Mouse (Mus musculus) midbrain, postnatal 0 days (tissue): ENCODE measurements around the gene Apom. TPM values are rescaled to one million over a fixed set of nuclear protein-coding genes. Genes with fewer than 3 reads are reported as not detected.

ENCODE experiments used
- ATAC-seq: fragments of 200-750 bp; cut with Nextera tagmentation; 2 replicates; pipeline ENCODE4 v1.8.0; 2017; ENCODE audit warnings: moderate number of reproducible peaks, mild to moderate bottlenecking, moderate TSS enrichment, moderate library complexity; ENCODE audit not compliant: low FRiP score
- DNase-seq: peaks from one replicate; pipeline ENCODE4 v3.0.0-alpha.2; 2015; ENCODE audit warnings: low spot score
- H3K27ac ChIP-seq: fragments of 300-500 bp; sonication (generic); 2 replicates; pipeline ENCODE4 v1.5.1; 2014; ENCODE audit warnings: low read depth, mild to moderate bottlenecking, low read length, mixed read lengths
- H3K27me3 ChIP-seq: fragments of 300-500 bp; sonication (generic); 2 replicates; pipeline ENCODE4 v1.6.1; 2014; ENCODE audit warnings: low read length, control low read depth, mixed read lengths; ENCODE audit not compliant: insufficient read depth
- H3K36me3 ChIP-seq: fragments of 300-500 bp; sonication (generic); 2 replicates; pipeline ENCODE4 v1.6.1; 2014; ENCODE audit warnings: low read length, control low read depth, mixed read lengths; ENCODE audit not compliant: insufficient read depth
- H3K4me1 ChIP-seq: fragments of 300-500 bp; sonication (generic); 2 replicates; pipeline ENCODE4 v1.6.1; 2014; ENCODE audit warnings: mild to moderate bottlenecking, control low read depth, antibody characterized with exemption, low read length, mixed read lengths; ENCODE audit not compliant: insufficient read depth
- H3K4me2 ChIP-seq: fragments of 300-500 bp; sonication (generic); 2 replicates; pipeline ENCODE4 v1.6.1; 2014; ENCODE audit warnings: low read depth, mild to moderate bottlenecking, low read length, mixed read lengths; ENCODE audit not compliant: poor library complexity, severe bottlenecking
- H3K4me3 ChIP-seq: fragments of 300-500 bp; sonication (generic); 2 replicates; pipeline ENCODE4 v1.5.1; 2014; ENCODE audit warnings: low read depth, mild to moderate bottlenecking, low read length, moderate library complexity
- H3K9ac ChIP-seq: fragments of 300-500 bp; sonication (generic); replicated peaks from 2 replicates; pipeline ENCODE4 v1.6.1; 2014; ENCODE audit warnings: mild to moderate bottlenecking, low read length, moderate library complexity, mixed read lengths; ENCODE audit not compliant: poor library complexity, severe bottlenecking
- H3K9me3 ChIP-seq: fragments of 300-500 bp; sonication (generic); 2 replicates; pipeline ENCODE4 v1.6.1; 2016; ENCODE audit warnings: low read length, control low read depth
- CTCF ChIP-seq: IDR thresholded peaks from 2 replicates; pipeline ENCODE4 v1.5.1; 2016; ENCODE audit warnings: antibody characterized with exemption, mild to moderate bottlenecking
- WGBS: fragments of 180-500 bp; shearing (Covaris S2); extraction: QIAGEN DNeasy Blood & Tissue Kit; methylation state at CpG from one replicate; pipeline ENCODE4 v1.1.7; 2014; 5-methylcytosine and 5-hydroxymethylcytosine counted together
- polyA plus RNA-seq: library from polyadenylated mRNA; unstranded; fragments of >200 nt; fragmentation: Nextera tagmentation; extraction: Ambion mirVana; gene quantifications from 2 replicates; pipeline ENCODE4 v1.2.1, GENCODE M21; 2015
- total RNA-seq: library from RNA; depleted of rRNA; stranded (reverse); fragments of >200 nt; gene quantifications from 2 replicates; pipeline ENCODE4 v1.2.3, GENCODE M21; 2014

Gene Apom
- total and polyA plus RNA-seq, 2 experiments from 2014 or later, result 0.44 TPM; not detected in 1

DNA sequence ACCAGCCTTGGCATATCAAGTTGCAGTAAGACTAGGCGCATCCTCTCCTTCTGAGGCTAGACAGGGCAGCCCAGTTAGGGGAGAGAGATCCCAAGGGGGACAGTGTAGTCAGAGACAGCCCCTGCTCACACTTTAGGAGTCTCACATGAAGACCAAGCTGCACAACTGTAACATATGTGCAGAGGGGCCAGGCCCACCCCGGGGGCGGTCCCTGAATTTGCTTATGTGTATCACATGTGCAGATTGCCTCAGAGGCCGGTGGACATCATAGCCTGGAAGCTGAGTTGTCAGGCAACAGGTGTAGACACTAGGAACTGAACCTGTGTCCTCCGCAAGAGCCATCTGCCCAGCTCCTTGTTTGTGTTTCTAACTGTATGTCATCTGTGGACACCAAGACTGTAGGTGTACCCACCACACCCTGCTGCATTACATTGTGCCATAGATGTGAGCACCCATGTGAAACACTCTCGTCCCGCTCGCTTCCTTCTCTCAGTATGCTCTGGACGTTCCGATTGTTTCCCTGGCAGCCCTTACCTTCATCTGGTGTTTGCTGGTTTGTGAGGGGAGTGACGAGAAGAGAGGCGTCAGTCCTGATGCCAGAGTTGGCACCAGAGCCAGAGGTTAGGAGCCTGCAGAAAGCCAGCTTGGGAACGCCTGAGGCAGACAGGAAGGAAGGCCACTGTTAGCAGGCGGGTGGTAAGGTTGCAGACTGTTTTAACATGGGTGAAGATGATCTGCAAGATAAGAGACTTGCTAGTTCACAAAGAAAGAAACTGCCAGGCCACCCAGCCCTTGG lies 39.2 kb downstream of the Apom start:
- Histone ChIP-seq H3K4me2 (no peak overlapping the region), H3K4me3 (no peak overlapping the region), H3K4me1 (0 out of 2 replicates have a peak, but pooled peaks cover 4% of the 10 kb centered on the region), H3K27me3 (no peaks in the 10 kb centered on the region), H3K36me3 (peaks cover 45% of the 10 kb centered on the region), H3K9ac (no peak overlapping the region), H3K9me3 (no peaks in the 10 kb centered on the region), H3K27ac (no peak overlapping the region)
- 91% methylated on average over 14 of the region's 14 CpGs for WGBS
- ATAC-seq, result no peak
- no peak for DNase-seq
- TF ChIP-seq CTCF, result no peak

DNA sequence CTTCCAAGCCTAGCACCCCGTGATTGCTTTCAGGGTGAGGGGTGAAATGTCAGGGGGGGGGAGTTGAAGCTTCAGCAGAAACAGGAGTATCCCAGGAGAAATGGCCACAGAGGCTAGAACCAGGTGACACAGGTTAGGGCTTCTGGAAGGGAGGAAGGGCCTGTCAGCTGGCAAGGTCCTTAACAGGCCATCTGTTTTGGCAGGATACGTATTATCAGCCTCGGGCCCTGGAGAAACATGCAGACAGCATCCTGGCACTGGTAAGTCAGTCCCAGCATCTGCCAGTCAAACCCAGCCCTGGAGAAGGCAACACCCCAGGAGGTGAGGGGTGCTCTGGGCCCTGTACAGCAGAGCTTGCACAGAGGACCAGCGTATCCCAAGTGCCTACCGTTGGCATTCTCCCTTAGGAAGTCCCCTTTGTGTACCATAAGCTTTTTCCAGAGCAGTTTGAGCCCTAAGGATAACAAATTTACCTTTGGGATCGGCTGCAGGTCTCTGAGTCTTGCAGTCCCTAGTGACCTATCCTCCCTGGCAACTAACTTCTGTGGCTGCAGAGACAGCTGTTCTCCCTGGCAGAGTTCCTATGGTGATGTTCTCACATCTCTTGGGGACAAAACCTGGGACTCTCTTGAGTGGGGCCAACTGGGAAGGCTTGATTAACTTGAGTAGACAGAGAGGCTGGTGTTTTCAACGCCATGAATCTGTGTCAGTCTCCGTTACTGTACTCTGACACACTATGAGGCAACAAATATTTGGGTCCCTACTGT lies 41.5 kb downstream of the Apom start:
- Histone ChIP-seq H3K9me3 (no peaks in the 10 kb centered on the region), H3K4me1 (0 out of 2 replicates have a peak, but pooled peaks cover 4% of the 10 kb centered on the region), H3K36me3 (peaks cover 26% of the 10 kb centered on the region), H3K4me3 (peak overlapping the region; percentile 67), H3K9ac (peak overlapping the region; percentile 91), H3K27ac (0 out of 2 replicates have a peak overlapping the region, but pooled peaks have one; percentile 26), H3K4me2 (peak overlapping the region; percentile 61), H3K27me3 (no peaks in the 10 kb centered on the region)
- WGBS, result 61% methylated on average over 8 of the region's 8 CpGs
- ATAC-seq, result no peak
- no peak for TF ChIP-seq CTCF
- DNase-seq, result peak; percentile 67

DNA sequence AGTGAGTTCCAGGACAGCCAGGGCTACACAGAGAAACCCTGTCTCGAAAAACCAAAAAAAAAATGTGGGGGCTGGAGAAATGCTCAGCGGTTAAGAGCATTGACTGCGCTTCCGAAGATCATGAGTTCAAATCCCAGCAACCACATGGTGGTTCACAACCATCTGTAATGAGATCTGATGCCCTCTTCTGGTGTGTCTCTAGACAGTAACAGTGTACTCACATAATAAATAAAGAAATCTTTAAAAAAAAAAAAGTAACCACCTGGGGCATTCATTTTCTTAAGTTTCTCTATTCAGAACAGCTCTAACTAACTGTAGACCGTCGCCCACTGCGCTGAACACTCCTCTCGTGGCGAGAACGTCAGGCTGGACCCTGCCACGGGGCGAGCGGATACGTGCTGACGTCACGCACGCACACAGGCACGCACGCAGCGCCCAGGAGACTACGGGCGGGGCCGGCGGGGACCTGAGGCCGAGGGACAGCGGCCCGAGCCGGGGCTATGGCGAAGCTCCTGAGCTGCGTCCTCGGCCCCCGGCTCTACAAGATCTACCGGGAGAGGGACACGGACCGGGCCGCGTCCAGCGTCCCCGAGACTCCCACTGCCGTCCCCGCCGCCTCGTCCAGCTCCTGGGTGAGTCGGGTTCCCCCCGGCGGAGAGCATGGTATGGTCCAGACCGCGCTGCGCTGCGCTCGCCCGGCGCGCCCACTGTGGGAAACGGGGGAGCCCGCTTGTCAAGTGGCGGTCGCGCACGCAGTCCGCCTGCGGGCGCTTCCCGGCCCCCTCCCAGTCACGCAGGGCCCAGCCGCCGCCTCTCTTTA lies 42.8 kb downstream of the Apom start, which contains the start of gene Abhd16a:
TSS of gene Abhd16a (plus strand) at position 439 of the 820 bp plus-strand sequence.
- Histone ChIP-seq H3K9me3 (no peaks in the 10 kb centered on the region), H3K27ac (peak within 1 kb of the TSS; percentile 98), H3K4me3 (peak within 1 kb of the TSS; percentile 67), H3K4me2 (peak within 1 kb of the TSS; percentile 61), H3K4me1 (0 out of 2 replicates have a peak, but pooled peaks cover 4% of the 10 kb centered on the region), H3K36me3 (peaks cover 16% of the 10 kb centered on the region), H3K9ac (peak within 1 kb of the TSS; percentile 91), H3K27me3 (no peaks in the 10 kb centered on the region)
- 4% methylated on average over 62 of the region's 67 CpGs for WGBS
- ATAC-seq, result peak; percentile 97
- DNase-seq, result peak; percentile 96
- TF ChIP-seq CTCF, result peak; percentile 22; the same call in 1 of the 2 replicates

DNA sequence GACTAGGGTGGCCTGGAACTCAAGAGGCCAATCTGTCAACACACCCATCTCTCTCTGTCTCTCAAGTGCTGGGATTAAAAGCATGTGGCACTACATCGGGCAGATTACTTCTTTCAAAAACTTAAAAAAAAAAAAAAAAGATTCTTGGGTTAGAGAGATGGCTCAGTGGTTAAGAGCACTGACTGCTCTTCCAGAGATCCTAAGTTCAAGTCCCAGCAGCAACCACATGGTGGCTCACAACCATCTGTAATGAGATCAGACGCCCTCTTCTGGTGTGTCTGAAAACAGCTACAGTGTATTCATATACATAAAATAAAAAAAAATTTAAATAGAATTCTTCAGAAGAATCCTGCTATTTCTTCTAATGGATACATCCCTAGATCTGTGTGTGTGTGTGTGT lies 43.7 kb downstream of the Apom start:
- H3K27ac ChIP-seq, result no peak overlapping the region
- ATAC-seq, result no peak
- H3K36me3 ChIP-seq, result peaks cover 15% of the 10 kb centered on the region
- 35% methylated on average over 2 of the region's 2 CpGs for WGBS
- H3K4me1 ChIP-seq, result 0 out of 2 replicates have a peak, but pooled peaks cover 4% of the 10 kb centered on the region
- no peaks in the 10 kb centered on the region for H3K27me3 ChIP-seq
- no peak overlapping the region for H3K4me2 ChIP-seq
- H3K9me3 ChIP-seq, result no peaks in the 10 kb centered on the region
- no peak overlapping the region for H3K9ac ChIP-seq
- peak; percentile 62 for TF ChIP-seq CTCF
- no peak for DNase-seq
- H3K4me3 ChIP-seq, result no peak overlapping the region

DNA sequence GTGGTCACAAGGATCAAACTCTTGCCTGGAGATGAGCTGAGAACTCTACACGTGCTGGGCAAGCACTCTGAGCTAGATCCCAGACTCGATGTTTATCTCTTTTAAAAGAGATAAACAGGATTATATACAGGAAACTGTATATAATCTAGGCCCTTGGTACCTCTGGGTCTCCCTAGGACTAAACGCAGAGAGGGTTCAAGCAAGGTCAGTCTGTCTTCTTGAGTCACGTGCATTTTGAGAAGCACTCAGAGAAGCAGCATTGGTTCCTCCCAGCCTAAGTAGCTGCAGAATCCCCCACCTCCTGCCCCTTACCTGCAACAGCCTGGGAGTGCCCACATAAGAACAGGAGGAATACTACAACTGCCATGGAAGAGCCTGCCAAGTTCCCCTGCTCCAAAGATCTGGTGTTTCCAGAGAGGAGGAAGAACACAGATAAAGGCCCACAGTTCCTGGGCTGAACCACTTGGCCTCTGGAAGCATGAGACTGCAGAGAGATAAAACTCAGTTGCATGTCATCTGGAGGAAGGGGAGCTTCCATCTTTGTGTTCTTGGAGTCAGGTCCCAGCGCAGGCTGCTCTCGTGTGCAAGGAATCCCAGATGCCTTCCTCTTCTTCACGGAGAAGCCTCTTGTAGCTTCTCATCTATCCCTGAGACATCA lies 46.5 kb downstream of the Apom start, which contains the start of gene Ly6g6f:
TSS of gene Ly6g6f (minus strand) at position 403 of the 658 bp plus-strand sequence.
- Histone ChIP-seq H3K27me3 (no peaks in the 10 kb centered on the region), H3K36me3 (no peaks in the 10 kb centered on the region), H3K9ac (no peak within 1 kb of the TSS), H3K9me3 (no peaks in the 10 kb centered on the region), H3K4me2 (no peak within 1 kb of the TSS), H3K4me1 (0 out of 2 replicates have a peak, but pooled peaks cover 4% of the 10 kb centered on the region), H3K4me3 (no peak within 1 kb of the TSS), H3K27ac (no peak within 1 kb of the TSS)
- ATAC-seq (no peak), DNase-seq (no peak)
- TF ChIP-seq CTCF, result no peak
- 84% methylated on average over 7 of the region's 7 CpGs for WGBS
